Mouse (Mus musculus): ENCODE measurements around the gene Fam214a.

DNA sequence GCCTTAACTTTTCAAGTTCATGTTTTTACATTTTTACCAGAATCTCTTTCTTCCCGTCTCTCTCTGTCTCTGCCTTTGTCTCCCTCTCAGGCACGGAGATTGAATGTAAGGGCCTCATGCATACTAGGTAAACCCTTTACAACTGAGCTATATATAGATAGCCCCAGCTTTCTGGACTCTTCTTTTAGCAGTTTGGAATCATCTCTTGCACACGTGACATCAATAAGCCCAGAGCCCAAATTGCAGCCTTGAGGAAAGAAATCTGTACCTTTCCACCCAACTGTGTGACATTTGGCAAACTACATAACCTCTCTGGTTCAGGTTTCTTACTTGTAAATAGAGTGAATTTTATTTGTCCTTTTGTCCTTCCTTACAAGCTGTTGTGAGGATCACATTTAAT is 119.7 kb downstream of the Fam214a start:
- TF ChIP-seq CTCF (IDR thresholded peaks at IDR 0.05; ENCODE audit: low read depth) (no peak), EP300 (IDR thresholded peaks at IDR 0.05; ENCODE audit: low read depth) (no peak)
